9 mouse cellular contexts compared by ENCODE assay signal in genomic region chr2:63473699-63474098, GRCm38 (mm10).
DNase-seq lines count a peak whose midpoint lies in the region; ATAC-seq and TF ChIP-seq lines count a peak whose summit lies in the region.
"Had no signal": no experiment of that assay in that cellular context is flagged by ENCODE, and none has a peak within 500 bp of the region (broad histone marks: within the 10 kb centered on the region; RNA-seq: fewer than 3 reads in every experiment).

No protein-coding gene starts in this region.

- no peak for ATAC-seq in intestine, embryonic 14.5 days (replicated peaks; ENCODE audit: low FRiP score, low TSS enrichment, low read depth)
- no peak for ATAC-seq in intestine, embryonic 16.5 days
- no peak for ATAC-seq in stomach, postnatal 0 days (ENCODE audit: low FRiP score, low TSS enrichment)

- H3K4me1 ChIP-seq in intestine, embryonic 14.5 days (replicated peaks; ENCODE audit: control insufficient read depth, insufficient read depth, low read length), result no peaks in the 10 kb centered on the region
- H3K4me1 ChIP-seq in intestine, embryonic 16.5 days (ENCODE audit: control insufficient read depth, insufficient read depth, low read length), result no peaks in the 10 kb centered on the region
- H3K4me1 ChIP-seq in stomach, postnatal 0 days (replicated peaks; ENCODE audit: control insufficient read depth, insufficient read depth), result no peaks in the 10 kb centered on the region
- H3K4me1 ChIP-seq: embryonic facial prominence, embryonic 13.5 days had no signal

- H3K36me3 ChIP-seq in intestine, embryonic 14.5 days (ENCODE audit: control insufficient read depth, insufficient read depth, low read length), result no peaks in the 10 kb centered on the region
- no peaks in the 10 kb centered on the region for H3K36me3 ChIP-seq in intestine, embryonic 16.5 days (ENCODE audit: control insufficient read depth, insufficient read depth, low read length)
- H3K36me3 ChIP-seq in stomach, postnatal 0 days (ENCODE audit: control insufficient read depth, insufficient read depth, low read length), result no peaks in the 10 kb centered on the region
- H3K36me3 ChIP-seq: embryonic facial prominence, embryonic 13.5 days had no signal

- peak; percentile 59 for DNase-seq in intestine, embryonic 14.5 days (ENCODE audit: low spot score)
- DNase-seq in NIH3T3 (ENCODE audit: low read depth), result peak; percentile 69
- DNase-seq in fibroblast of lung, adult 2 months (ENCODE audit: low read depth), result peak; percentile 25
- peak; percentile 60 for DNase-seq in kidney, postnatal 10 days
- DNase-seq in lung, postnatal 36 days, result peak; percentile 32
- DNase-seq in stomach, postnatal 0 days (ENCODE audit: low spot score), result peak; percentile 30
- DNase-seq in spleen, postnatal 4 days (ENCODE audit: low spot score in 2 of 2), result no peak

- 21% methylated on average over 2 of the region's 2 CpGs for WGBS in intestine, embryonic 14.5 days
- 17% methylated on average over 2 of the region's 2 CpGs for WGBS in intestine, embryonic 16.5 days
- WGBS in stomach, postnatal 0 days, result 16% methylated on average over 2 of the region's 2 CpGs

- no peak overlapping the region for H3K27ac ChIP-seq in intestine, embryonic 14.5 days (ENCODE audit: low read depth)
- H3K27ac ChIP-seq in intestine, embryonic 16.5 days (ENCODE audit: low read length), result no peak overlapping the region
- H3K27ac ChIP-seq in stomach, postnatal 0 days (replicated peaks), result no peak overlapping the region
- H3K27ac ChIP-seq: embryonic facial prominence, embryonic 13.5 days had no signal

- H3K27me3 ChIP-seq in intestine, embryonic 14.5 days (replicated peaks; ENCODE audit: control insufficient read depth, insufficient read depth, low read length), result no peaks in the 10 kb centered on the region
- H3K27me3 ChIP-seq in intestine, embryonic 16.5 days (replicated peaks; ENCODE audit: control insufficient read depth, insufficient read depth, low read length), result no peaks in the 10 kb centered on the region
- H3K27me3 ChIP-seq in stomach, postnatal 0 days (ENCODE audit: control insufficient read depth, insufficient read depth, low read length), result no peaks in the 10 kb centered on the region
- H3K27me3 ChIP-seq: embryonic facial prominence, embryonic 13.5 days had no signal

- H3K9ac ChIP-seq in intestine, embryonic 14.5 days (ENCODE audit: low read length), result no peak overlapping the region
- H3K9ac ChIP-seq in intestine, embryonic 16.5 days (ENCODE audit: low read depth, low read length), result no peak overlapping the region
- H3K9ac ChIP-seq in stomach, postnatal 0 days (ENCODE audit: low read length), result no peak overlapping the region
- H3K9ac ChIP-seq: embryonic facial prominence, embryonic 13.5 days had no signal

- H3K4me3 ChIP-seq in intestine, embryonic 14.5 days (ENCODE audit: low read depth, low read length), result no peak overlapping the region
- H3K4me3 ChIP-seq in intestine, embryonic 16.5 days (ENCODE audit: low read length), result no peak overlapping the region
- H3K4me3 ChIP-seq in stomach, postnatal 0 days (ENCODE audit: low read depth, low read length), result no peak overlapping the region
- H3K4me3 ChIP-seq: embryonic facial prominence, embryonic 13.5 days had no signal

- H3K4me2 ChIP-seq in intestine, embryonic 14.5 days (ENCODE audit: low read length), result no peak overlapping the region
- H3K4me2 ChIP-seq in intestine, embryonic 16.5 days (ENCODE audit: low read depth, low read length), result no peak overlapping the region
- no peak overlapping the region for H3K4me2 ChIP-seq in stomach, postnatal 0 days (replicated peaks; ENCODE audit: low read depth)
- H3K4me2 ChIP-seq: embryonic facial prominence, embryonic 13.5 days had no signal

- peak; percentile 89 for TF ChIP-seq CTCF in stomach, postnatal 0 days (IDR thresholded peaks at IDR 0.05; ENCODE audit: low read depth)

- no peaks in the 10 kb centered on the region for H3K9me3 ChIP-seq in intestine, embryonic 14.5 days (ENCODE audit: control insufficient read depth, low read length)
- H3K9me3 ChIP-seq in intestine, embryonic 16.5 days (ENCODE audit: control insufficient read depth, low read length), result no peaks in the 10 kb centered on the region
- no peaks in the 10 kb centered on the region for H3K9me3 ChIP-seq in stomach, postnatal 0 days (ENCODE audit: control insufficient read depth, low read length)
- H3K9me3 ChIP-seq: embryonic facial prominence, embryonic 13.5 days had no signal

- TF ChIP-seq EP300 in stomach, postnatal 0 days (optimal IDR thresholded peaks at IDR 0.05), result no peak

Comparison
In these comparisons a context has a peak if more than half of its experiments do, and no peak if none do; other contexts are left out.
1. DNase-seq: peak in intestine, embryonic 14.5 days (single experiment), NIH3T3 (single experiment), fibroblast of lung, adult 2 months (single experiment), kidney, postnatal 10 days (single experiment), lung, postnatal 36 days (single experiment) and stomach, postnatal 0 days (single experiment); none in spleen, postnatal 4 days (0 of 2).